Mouse (Mus musculus): ENCODE results near the gene Asb1.

Asb1 gene

GRCm38 (mm10) chr1:91606701-91607100, 66.4 kb downstream of the Asb1 start:
- DNase-seq (ENCODE audit: low read depth, low spot score), result no peak

DNA sequence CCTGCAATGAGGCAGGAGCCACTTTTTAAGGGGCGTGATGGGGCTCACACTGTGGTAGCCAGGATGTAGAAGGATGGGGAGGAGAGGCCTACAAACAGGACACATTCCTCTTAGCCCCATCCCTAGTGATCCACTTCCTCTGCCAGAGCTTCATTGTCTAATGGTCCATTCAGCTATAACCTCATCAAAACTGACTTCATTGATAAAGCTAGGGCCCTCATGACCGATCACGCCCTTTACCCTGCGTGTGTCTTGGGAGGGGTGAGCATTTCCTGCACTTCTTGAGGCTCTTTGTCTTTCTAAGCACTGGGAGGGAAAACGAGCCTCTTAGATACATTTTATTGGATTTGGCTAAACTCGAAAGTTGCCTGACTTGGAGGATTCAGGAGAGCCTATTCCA, 66.8 kb downstream of the Asb1 start:
- DNase-seq (ENCODE audit: low read depth, low spot score), result no peak
